Mouse (Mus musculus): ENCODE measurements around the gene Tmeff2.

DNA sequence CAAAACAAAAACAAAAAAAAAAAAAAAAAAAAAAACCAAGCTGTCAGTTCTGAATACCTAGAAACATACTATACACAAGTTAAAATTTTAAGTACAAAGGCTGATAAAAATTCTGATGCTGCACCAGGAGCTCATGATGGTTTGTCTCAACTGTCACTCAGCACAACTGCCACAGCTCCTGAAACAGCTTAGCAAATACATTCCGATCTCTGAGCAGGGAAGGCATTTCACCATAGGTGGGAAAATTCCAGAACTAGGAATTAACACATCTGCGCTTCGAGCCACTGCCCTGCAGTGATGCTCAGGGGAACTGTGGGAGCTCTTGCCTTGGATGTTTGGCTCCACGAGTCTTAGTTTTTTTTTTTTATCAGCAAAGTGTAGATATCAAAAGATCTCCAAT is 249.0 kb downstream of the Tmeff2 start:
- TF ChIP-seq CTCF (IDR thresholded peaks at IDR 0.05), result no peak
- no peak for TF ChIP-seq EP300 (IDR thresholded peaks at IDR 0.05)
